Mouse (Mus musculus) olfactory bulb, adult 2 months (tissue): ENCODE data around the gene Islr.

Source experiments
- CTCF ChIP-seq: fragments of 200-500 bp; IDR thresholded peaks from 2 replicates; pipeline ENCODE4 v1.5.1; 2012; ENCODE audit warnings: low read depth, mild to moderate bottlenecking, low read length, moderate library complexity; ENCODE audit not compliant: insufficient read depth
- POLR2A ChIP-seq: fragments of 200-500 bp; IDR thresholded peaks from 2 replicates; pipeline ENCODE4 v1.6.1; 2012; ENCODE audit warnings: mild to moderate bottlenecking, low read depth, low read length, moderate library complexity; ENCODE audit not compliant: insufficient read depth

DNA sequence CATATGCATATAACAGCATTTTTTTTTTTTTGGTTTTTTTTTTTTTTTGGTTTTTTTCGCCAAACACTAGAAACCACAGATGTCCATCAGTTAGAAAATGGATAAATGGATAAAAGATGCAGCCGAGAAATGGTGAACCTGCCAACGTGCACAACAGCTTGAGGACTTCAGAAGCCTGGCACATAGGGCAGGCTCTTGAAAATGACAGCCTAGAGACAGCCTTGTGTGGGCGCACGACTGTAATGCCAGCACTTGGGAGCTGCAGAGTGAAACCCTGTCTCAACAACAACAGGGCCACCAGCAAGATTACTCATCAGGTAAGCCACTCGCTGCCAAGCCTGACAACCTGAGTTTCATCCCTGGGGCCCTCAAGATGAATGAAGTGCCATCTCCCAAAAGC is 34.7 kb downstream of the Islr start:
- TF ChIP-seq CTCF: no peak
- no peak for TF ChIP-seq POLR2A
